Mouse (Mus musculus) small intestine, adult 2 months (tissue): ENCODE measurements around the gene Cacna2d3.

Experiments
- CTCF ChIP-seq: fragments of 200-500 bp; IDR thresholded peaks from 2 replicates; pipeline ENCODE4 v1.5.1; 2012; ENCODE audit warnings: low read depth, mild to moderate bottlenecking, control low read depth, inconsistent platforms, low read length, moderate library complexity, mixed read lengths; ENCODE audit not compliant: insufficient replicate concordance, insufficient read length; ENCODE audit errors: extremely low read depth
- POLR2A ChIP-seq: fragments of 200-500 bp; IDR thresholded peaks from 2 replicates; pipeline ENCODE4 v1.6.1; 2012; ENCODE audit warnings: low read depth, mild to moderate bottlenecking, control low read depth, inconsistent platforms, low read length, moderate library complexity

DNA sequence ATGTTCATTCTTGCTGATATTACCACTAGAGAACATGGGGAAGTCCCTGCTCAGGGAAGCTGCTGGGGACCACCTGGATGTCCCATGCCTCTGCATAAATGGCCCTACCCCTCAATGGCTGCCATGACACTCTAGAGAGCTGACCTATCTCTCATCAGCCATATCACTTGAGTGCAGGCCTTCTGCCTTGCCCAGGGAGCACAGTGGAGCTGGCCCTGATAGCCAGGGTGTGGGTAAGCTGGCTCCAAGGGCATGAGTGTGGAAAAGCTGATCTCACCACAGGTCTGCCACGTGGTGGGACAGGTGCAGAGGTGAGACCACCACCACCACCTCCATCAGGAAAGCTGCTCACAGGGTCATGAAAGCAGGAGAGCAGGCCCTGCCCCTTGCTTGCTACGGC lies 17.1 kb upstream of the Cacna2d3 start:
- TF ChIP-seq CTCF (no peak), POLR2A (no peak)
